Mouse (Mus musculus): ENCODE data around the gene Spata45.

Spata45 gene

GRCm38 (mm10) chr1:191084951-191085559 is 48.6 kb downstream of the Spata45 start:
- DNase-seq (ENCODE audit: low read depth, low spot score) = peak; percentile 75

GRCm38 (mm10) chr1:191085597-191085996 is 49.2 kb downstream of the Spata45 start:
- DNase-seq (ENCODE audit: low read depth, low spot score) = peak; percentile 64

GRCm38 (mm10) chr1:191086304-191086878 is 50.0 kb downstream of the Spata45 start:
- DNase-seq (ENCODE audit: low read depth, low spot score) = no peak

GRCm38 (mm10) chr1:191086960-191087359 is 50.5 kb downstream of the Spata45 start:
- DNase-seq (ENCODE audit: low read depth, low spot score) = no peak

- DNase-seq (ENCODE audit: low read depth, low spot score) = no peak
Measured at GRCm38 (mm10) chr1:191087955-191088354, 51.5 kb downstream of the Spata45 start.

GRCm38 (mm10) chr1:191089355-191089754 is 52.9 kb downstream of the Spata45 start:
- DNase-seq (ENCODE audit: low read depth, low spot score) = no peak

GRCm38 (mm10) chr1:191092050-191092449 is 55.6 kb downstream of the Spata45 start:
- DNase-seq (ENCODE audit: low read depth, low spot score) = no peak
